Mouse (Mus musculus): Measurements from ENCODE around the gene Adamtsl1. TPM values are rescaled to one million over a fixed set of nuclear protein-coding genes. Genes with fewer than 3 reads are reported as not detected.

The Adamtsl1 gene
- polyA plus RNA-seq, 1 experiment = 5.2 TPM

GRCm38 (mm10) chr4:86310806-86311730, 797.1 kb downstream of the Adamtsl1 start:
- H3K27me3 ChIP-seq (replicated peaks; ENCODE audit: control insufficient read depth, insufficient read depth, low read length) = no peaks in the 10 kb centered on the region
- peak; percentile 72 for DNase-seq
- no peak overlapping the region for H3K4me3 ChIP-seq (ENCODE audit: insufficient read depth, low read depth, low read length)
- no peaks in the 10 kb centered on the region for H3K4me1 ChIP-seq (ENCODE audit: control insufficient read depth, insufficient read depth, low read length)
- H3K36me3 ChIP-seq (ENCODE audit: control insufficient read depth, insufficient read depth, low read length) = no peaks in the 10 kb centered on the region
- 64% methylated on average over 7 of the region's 7 CpGs for WGBS
- TF ChIP-seq CTCF (conservative IDR thresholded peaks at IDR 0.05; ENCODE audit: insufficient read depth, insufficient read length, low read depth, low read length) (no peak), POLR2A (IDR thresholded peaks at IDR 0.05; ENCODE audit: low read depth, low read length) (no peak)
- H3K27ac ChIP-seq (ENCODE audit: insufficient read depth, low read depth, low read length) = peak overlapping the region; percentile 54

- no peaks in the 10 kb centered on the region for H3K4me1 ChIP-seq (ENCODE audit: control insufficient read depth, insufficient read depth, low read length)
- no peak overlapping the region for H3K27ac ChIP-seq (ENCODE audit: insufficient read depth, low read depth, low read length)
- no peak for DNase-seq
- WGBS = 93% methylated on average over 2 of the region's 2 CpGs
- TF ChIP-seq POLR2A (IDR thresholded peaks at IDR 0.05; ENCODE audit: low read depth, low read length) = no peak
- no peak for TF ChIP-seq CTCF (conservative IDR thresholded peaks at IDR 0.05; ENCODE audit: insufficient read depth, insufficient read length, low read depth, low read length)
- no peak overlapping the region for H3K4me3 ChIP-seq (ENCODE audit: insufficient read depth, low read depth, low read length)
- no peaks in the 10 kb centered on the region for H3K36me3 ChIP-seq (ENCODE audit: control insufficient read depth, insufficient read depth, low read length)
- H3K27me3 ChIP-seq (replicated peaks; ENCODE audit: control insufficient read depth, insufficient read depth, low read length) = no peaks in the 10 kb centered on the region
These were observed 798.4 kb downstream of the Adamtsl1 start for GRCm38 (mm10) chr4:86312366-86312765.

- no peak for DNase-seq
- no peak for TF ChIP-seq CTCF (conservative IDR thresholded peaks at IDR 0.05; ENCODE audit: insufficient read depth, insufficient read length, low read depth, low read length)
- TF ChIP-seq POLR2A (IDR thresholded peaks at IDR 0.05; ENCODE audit: low read depth, low read length) = no peak
- Histone ChIP-seq H3K4me3 (ENCODE audit: insufficient read depth, low read depth, low read length) (no peak overlapping the region), H3K4me1 (ENCODE audit: control insufficient read depth, insufficient read depth, low read length) (no peaks in the 10 kb centered on the region), H3K27me3 (replicated peaks; ENCODE audit: control insufficient read depth, insufficient read depth, low read length) (no peaks in the 10 kb centered on the region), H3K27ac (ENCODE audit: insufficient read depth, low read depth, low read length) (no peak overlapping the region), H3K36me3 (ENCODE audit: control insufficient read depth, insufficient read depth, low read length) (no peaks in the 10 kb centered on the region)
- 70% methylated on average over 3 of the region's 3 CpGs for WGBS
These were observed 800.5 kb downstream of the Adamtsl1 start for GRCm38 (mm10) chr4:86314442-86314841.

- WGBS = 81% methylated on average over 4 of the region's 4 CpGs
- no peaks in the 10 kb centered on the region for H3K36me3 ChIP-seq (ENCODE audit: control insufficient read depth, insufficient read depth, low read length)
- no peaks in the 10 kb centered on the region for H3K27me3 ChIP-seq (replicated peaks; ENCODE audit: control insufficient read depth, insufficient read depth, low read length)
- H3K4me1 ChIP-seq (ENCODE audit: control insufficient read depth, insufficient read depth, low read length) = no peaks in the 10 kb centered on the region
- H3K4me3 ChIP-seq (ENCODE audit: insufficient read depth, low read depth, low read length) = no peak overlapping the region
- TF ChIP-seq CTCF (conservative IDR thresholded peaks at IDR 0.05; ENCODE audit: insufficient read depth, insufficient read length, low read depth, low read length) = no peak
- TF ChIP-seq POLR2A (IDR thresholded peaks at IDR 0.05; ENCODE audit: low read depth, low read length) = no peak
- no peak for DNase-seq
- no peak overlapping the region for H3K27ac ChIP-seq (ENCODE audit: insufficient read depth, low read depth, low read length)
These were observed 801.1 kb downstream of the Adamtsl1 start for GRCm38 (mm10) chr4:86315122-86315521.

- Histone ChIP-seq H3K4me1 (ENCODE audit: control insufficient read depth, insufficient read depth, low read length) (no peaks in the 10 kb centered on the region), H3K4me3 (ENCODE audit: insufficient read depth, low read depth, low read length) (no peak overlapping the region), H3K27ac (ENCODE audit: insufficient read depth, low read depth, low read length) (no peak overlapping the region), H3K36me3 (ENCODE audit: control insufficient read depth, insufficient read depth, low read length) (no peaks in the 10 kb centered on the region), H3K27me3 (replicated peaks; ENCODE audit: control insufficient read depth, insufficient read depth, low read length) (no peaks in the 10 kb centered on the region)
- peak; percentile 40 for DNase-seq
- WGBS = 49% methylated on average over 3 of the region's 3 CpGs
- TF ChIP-seq POLR2A (IDR thresholded peaks at IDR 0.05; ENCODE audit: low read depth, low read length) (no peak), CTCF (conservative IDR thresholded peaks at IDR 0.05; ENCODE audit: insufficient read depth, insufficient read length, low read depth, low read length) (no peak)
These were observed 804.1 kb downstream of the Adamtsl1 start for GRCm38 (mm10) chr4:86317916-86318542.

GRCm38 (mm10) chr4:86325411-86325810, 811.4 kb downstream of the Adamtsl1 start:
- DNase-seq = no peak
- no peak overlapping the region for H3K4me3 ChIP-seq (ENCODE audit: insufficient read depth, low read depth, low read length)
- H3K27ac ChIP-seq (ENCODE audit: insufficient read depth, low read depth, low read length) = no peak overlapping the region
- H3K27me3 ChIP-seq (replicated peaks; ENCODE audit: control insufficient read depth, insufficient read depth, low read length) = no peaks in the 10 kb centered on the region
- H3K4me1 ChIP-seq (ENCODE audit: control insufficient read depth, insufficient read depth, low read length) = peaks cover 4% of the 10 kb centered on the region
- 64% methylated on average over 2 of the region's 2 CpGs for WGBS
- H3K36me3 ChIP-seq (ENCODE audit: control insufficient read depth, insufficient read depth, low read length) = no peaks in the 10 kb centered on the region
- no peak for TF ChIP-seq POLR2A (IDR thresholded peaks at IDR 0.05; ENCODE audit: low read depth, low read length)
- no peak for TF ChIP-seq CTCF (conservative IDR thresholded peaks at IDR 0.05; ENCODE audit: insufficient read depth, insufficient read length, low read depth, low read length)

- no peak for DNase-seq
- 66% methylated on average over 5 of the region's 5 CpGs for WGBS
- no peak overlapping the region for H3K27ac ChIP-seq (ENCODE audit: insufficient read depth, low read depth, low read length)
These were observed 812.0 kb downstream of the Adamtsl1 start for GRCm38 (mm10) chr4:86326003-86326402.

More at GRCm38 (mm10) chr4:86326003-86326402, 812.0 kb downstream of the Adamtsl1 start:
- no peaks in the 10 kb centered on the region for H3K36me3 ChIP-seq (ENCODE audit: control insufficient read depth, insufficient read depth, low read length)
- no peak for TF ChIP-seq POLR2A (IDR thresholded peaks at IDR 0.05; ENCODE audit: low read depth, low read length)
- TF ChIP-seq CTCF (conservative IDR thresholded peaks at IDR 0.05; ENCODE audit: insufficient read depth, insufficient read length, low read depth, low read length) = no peak
- H3K27me3 ChIP-seq (replicated peaks; ENCODE audit: control insufficient read depth, insufficient read depth, low read length) = no peaks in the 10 kb centered on the region
- H3K4me1 ChIP-seq (ENCODE audit: control insufficient read depth, insufficient read depth, low read length) = peaks cover 4% of the 10 kb centered on the region
- no peak overlapping the region for H3K4me3 ChIP-seq (ENCODE audit: insufficient read depth, low read depth, low read length)

Data from kidney, adult 2 months (tissue).